Mouse (Mus musculus): ENCODE results near the gene Ank3.

DNA sequence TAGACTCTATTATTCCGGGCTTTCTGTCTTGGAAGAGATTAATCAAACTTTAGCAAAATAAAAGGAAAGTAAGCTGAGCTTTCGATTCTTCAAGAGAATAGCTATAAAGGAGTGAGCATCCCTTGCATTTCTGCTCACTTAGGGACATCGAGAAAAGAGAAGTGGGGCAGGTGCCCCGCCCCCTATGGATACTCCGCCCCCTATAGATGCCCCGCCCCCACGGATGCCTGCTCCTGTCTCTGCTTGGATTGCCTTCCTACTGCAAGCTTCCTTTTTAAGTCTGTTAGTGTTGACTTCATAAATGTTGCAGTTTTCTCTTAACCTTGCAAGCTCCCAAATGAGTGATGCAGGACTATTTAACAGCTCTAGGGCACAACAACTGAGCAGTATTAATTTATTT is 541.4 kb downstream of the Ank3 start:
- TF ChIP-seq CTCF (IDR thresholded peaks at IDR 0.05; ENCODE audit: low read depth, low read length) (no peak), POLR2A (IDR thresholded peaks at IDR 0.05; ENCODE audit: extremely low read depth, insufficient read depth, low read length) (no peak)

Data from liver, adult 2 months (tissue).